Mouse (Mus musculus): ENCODE results near the gene Mansc1.
"Not testable (repeated sequence)": the region's sequence is repeated elsewhere in the genome, so short reads cannot be mapped to it uniquely, and the experiment has no call there.

Gene Mansc1

DNA sequence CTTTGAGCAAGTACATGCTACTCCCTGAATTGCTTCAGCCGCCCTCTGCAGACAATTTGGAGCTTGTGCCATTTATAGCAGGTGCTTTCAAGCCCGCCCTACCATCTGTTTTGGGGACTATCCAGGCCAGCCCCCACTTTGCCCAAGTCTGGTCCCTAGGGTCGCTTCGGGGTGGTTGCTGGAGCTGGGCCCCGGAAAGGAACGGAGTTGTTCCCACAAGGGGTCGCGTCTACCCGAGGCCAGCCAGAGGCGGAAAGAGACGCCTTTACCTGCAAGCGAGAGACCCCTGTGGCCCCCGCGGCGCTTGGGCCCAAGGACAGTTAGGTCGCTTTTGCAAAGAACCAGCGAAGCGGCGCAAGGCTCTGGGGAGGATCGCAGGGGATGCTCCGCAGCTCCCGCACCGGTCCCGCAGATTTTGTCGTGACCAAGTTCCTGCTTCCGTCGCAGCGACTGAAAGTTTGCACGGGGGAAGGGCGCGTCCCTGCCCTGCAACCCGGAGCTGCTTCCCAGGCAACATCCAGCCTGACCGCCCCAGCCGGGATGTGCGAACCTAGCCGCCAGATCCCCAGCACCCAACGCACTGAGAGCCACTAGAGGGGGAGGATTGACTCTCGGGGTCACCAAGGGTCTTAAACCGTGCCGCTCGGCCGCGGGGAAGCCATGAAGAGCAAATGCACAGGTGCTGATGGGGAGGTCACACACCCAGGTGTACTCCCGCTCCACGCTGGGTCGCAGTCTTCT is at the start of gene Mansc1:
Gene Mansc1 (minus strand): TSS at position 542 of the 741 bp plus-strand sequence.
- peak; percentile 79 for DNase-seq

GRCm38 (mm10) chr6:134679330-134679729 is 47.0 kb upstream of the Mansc1 start:
- not testable (repeated sequence) for DNase-seq

GRCm38 (mm10) chr6:134678037-134678436 is 45.7 kb upstream of the Mansc1 start:
- DNase-seq, result no peak

GRCm38 (mm10) chr6:134677504-134677903 is 45.2 kb upstream of the Mansc1 start:
- DNase-seq, result no peak

DNA sequence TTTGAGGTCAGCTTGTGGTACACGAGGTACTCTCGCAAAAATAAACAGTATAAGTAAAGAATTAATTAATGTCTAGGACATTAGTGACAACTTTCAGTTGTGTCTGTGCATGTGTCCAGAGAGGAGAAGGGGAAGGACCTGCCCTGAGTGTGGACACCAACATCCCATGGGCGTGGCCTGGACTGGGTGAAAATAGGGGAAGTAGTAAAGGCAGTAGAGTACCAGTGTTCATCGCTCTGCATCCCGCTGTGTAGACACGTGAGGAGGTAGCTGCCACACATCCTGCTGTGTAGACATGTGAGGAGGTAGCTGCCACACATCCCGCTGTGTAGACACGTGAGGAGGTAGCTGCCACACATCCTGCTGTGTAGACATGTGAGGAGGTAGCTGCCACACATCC is 41.4 kb upstream of the Mansc1 start:
- not testable (repeated sequence) for DNase-seq

DNA sequence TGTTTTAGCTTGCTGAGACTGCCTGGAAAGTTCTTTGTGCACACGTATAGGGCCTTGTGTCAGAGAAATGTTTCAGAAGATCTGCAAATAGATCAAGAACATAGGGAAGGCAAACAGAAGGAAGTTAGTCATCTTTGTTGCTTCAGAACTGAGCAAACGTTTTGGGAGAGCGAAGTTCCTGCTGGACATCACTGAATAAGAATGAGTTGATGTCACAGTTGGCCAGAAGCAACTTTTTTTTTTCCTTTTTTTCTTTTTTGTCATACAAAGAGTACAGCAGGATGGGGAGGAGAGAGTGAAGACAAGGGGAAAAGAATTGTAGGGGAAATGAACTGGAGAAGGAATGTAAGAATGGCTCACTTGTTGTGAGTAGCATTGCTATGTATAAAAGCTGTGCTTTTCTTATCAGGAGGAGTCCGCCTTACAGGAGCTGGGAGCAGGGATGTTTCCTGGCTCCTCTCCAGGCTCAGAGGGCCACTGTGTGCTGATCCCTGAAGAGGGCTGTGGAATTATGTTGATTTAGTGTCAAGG is 38.7 kb upstream of the Mansc1 start:
- DNase-seq, result peak; percentile 58

- no peak for DNase-seq
Observed at GRCm38 (mm10) chr6:134669179-134669865, 37.0 kb upstream of the Mansc1 start.

DNA sequence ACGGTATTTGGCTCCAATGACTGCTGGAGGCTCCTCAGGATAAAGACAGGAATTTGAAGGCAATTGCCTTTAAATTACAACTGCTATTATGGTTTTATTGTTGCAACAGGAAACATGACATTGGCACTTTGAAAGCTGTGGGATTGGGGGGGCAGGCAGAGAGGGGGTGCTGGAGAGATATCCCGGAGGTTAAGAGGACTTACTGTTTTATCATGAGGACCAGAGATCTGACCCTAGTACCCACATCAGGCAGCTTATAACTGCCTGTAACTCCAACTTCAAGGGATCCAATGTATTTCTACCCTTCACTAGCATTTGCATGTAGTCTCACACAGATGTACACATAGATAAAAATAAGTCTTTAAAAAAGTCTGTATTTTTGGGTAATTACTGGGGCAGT is 36.2 kb upstream of the Mansc1 start:
- no peak for DNase-seq

- no peak for DNase-seq
Observed at GRCm38 (mm10) chr6:134665817-134666216, 33.5 kb upstream of the Mansc1 start.

DNA sequence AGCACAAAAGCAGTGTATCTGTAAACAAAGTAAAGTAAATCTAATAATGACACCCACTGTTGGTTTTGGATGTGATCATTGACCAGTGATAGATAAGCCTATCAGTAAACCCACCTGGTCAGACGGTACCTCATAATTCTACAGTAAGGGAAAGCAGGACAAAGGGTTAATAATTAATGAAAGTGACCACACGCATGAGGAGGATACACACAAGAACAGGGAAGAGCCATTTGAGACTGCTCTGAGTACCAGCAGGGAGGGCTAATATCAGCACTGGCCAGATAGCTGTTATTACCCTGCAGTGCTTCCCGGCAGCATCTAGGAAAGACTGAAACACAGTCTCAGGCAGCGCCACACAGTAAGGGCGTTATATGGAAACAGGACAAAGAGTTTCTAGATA is 32.3 kb upstream of the Mansc1 start:
- no peak for DNase-seq

DNA sequence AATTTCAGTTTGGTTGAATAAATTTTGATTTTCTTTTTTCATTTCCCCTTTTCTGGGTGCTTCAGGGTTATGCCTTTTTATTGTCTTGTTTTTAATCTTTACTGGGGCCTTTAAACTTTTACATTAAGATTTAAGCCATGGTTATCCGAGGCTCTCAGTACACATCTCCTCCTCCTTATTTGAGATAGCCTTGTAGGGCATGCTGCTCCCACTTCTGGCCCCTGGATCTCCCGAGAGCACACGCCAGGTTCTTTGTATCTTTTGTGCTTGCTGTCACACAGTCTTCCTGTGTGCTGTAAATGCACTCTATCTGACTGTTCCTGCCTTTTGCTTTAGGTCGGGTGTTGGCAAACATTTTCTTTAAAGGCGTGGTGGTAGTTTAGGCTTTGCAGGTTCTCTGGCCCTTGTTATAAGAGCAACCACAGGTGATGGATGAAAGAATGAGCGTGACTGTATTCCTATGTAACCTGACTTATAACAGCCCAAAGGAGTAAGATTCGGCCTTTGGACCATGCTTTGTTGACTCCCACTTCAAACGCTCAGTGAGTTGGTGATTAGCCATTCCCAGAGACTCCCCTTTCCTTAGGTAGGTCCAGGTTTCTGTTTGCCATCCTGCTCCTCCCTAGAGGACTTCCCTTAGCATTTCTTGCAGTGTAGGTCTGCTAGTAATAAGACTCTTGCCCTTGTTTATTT is 28.6 kb upstream of the Mansc1 start:
- no peak for DNase-seq

DNA sequence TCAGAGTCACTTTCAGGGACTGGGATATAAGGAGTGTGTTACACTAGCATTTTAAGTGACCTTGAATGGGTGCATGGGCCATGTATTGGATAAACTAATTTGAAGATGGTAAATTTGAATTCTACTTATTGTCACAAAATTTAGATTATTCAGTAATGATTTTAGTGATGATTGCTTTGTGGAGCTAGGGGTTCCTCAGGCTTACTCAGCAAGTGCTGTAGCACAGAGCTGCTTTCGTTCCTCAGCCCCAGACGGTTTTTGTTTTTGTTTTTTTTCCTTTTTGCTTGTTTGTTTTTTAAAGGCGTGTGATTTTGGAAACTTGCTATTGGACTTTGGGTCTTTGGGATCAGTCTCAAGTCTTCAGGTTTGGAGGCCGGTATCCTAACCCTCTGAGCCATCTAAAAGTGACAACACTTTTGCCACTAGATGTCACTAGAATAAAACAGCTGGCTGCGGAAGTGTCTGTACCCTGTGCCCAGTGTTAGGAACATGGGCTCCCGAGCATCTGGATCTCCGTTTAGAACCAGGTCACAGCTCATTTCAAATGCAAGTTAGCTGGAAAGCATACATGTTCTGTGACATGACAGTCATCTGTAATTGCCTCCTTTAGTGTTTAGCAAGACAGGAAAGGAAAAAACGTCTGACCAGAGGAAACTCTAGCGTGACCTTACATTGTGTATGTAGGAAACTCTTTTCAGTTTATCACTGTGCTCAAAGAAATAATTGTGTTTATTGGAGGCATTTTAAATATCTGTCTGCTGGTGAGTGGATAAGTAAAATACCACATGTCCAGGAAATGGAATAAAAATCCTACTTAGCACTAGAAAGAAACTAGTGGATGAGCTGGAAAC is 27.0 kb upstream of the Mansc1 start:
- peak; percentile 67 for DNase-seq

DNA sequence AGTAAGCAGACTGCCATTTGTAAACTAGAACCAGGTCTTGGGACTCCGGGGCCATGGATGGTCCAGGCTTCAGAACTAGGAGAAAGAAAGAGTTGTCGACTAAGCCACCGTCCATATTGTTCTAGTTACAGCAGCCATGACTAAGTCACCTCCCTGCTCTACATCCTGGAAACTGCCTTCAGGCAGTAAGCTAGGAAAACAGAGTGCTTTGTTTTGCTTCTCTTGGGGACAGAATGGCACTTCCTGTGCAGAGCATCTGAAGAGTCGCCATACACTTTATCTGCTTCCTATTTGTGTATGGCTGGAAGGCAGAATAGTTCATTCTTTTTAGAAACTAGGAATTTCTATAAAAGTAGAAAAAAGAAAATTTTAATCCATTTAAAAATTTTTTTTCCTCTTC is 24.2 kb upstream of the Mansc1 start:
- DNase-seq, result no peak

- no peak for DNase-seq
Observed at GRCm38 (mm10) chr6:134648356-134648755, 16.1 kb upstream of the Mansc1 start.

DNA sequence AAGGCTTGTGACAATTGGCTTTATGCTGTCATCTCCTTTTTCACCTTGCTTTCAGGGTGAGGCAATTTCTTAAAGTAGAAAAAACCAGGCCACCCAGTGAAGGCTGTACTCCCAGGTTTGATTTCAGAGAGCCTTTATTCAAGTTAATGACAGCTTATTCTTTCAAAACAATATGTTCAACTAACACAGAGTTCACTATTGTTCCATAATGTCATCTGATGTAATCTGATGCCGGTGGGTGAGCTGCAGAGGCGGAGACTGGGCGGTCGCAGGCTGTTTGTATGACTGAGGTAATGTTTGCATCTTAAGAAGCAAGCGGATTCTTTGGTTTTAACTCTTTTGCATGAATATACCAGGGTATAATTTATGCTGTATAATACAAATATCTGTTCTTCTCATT is 15.3 kb upstream of the Mansc1 start:
- no peak for DNase-seq

- no peak for DNase-seq
Observed at GRCm38 (mm10) chr6:134646835-134647234, 14.5 kb upstream of the Mansc1 start.

GRCm38 (mm10) chr6:134643296-134643695 is 11.0 kb upstream of the Mansc1 start:
- DNase-seq, result no peak

DNA sequence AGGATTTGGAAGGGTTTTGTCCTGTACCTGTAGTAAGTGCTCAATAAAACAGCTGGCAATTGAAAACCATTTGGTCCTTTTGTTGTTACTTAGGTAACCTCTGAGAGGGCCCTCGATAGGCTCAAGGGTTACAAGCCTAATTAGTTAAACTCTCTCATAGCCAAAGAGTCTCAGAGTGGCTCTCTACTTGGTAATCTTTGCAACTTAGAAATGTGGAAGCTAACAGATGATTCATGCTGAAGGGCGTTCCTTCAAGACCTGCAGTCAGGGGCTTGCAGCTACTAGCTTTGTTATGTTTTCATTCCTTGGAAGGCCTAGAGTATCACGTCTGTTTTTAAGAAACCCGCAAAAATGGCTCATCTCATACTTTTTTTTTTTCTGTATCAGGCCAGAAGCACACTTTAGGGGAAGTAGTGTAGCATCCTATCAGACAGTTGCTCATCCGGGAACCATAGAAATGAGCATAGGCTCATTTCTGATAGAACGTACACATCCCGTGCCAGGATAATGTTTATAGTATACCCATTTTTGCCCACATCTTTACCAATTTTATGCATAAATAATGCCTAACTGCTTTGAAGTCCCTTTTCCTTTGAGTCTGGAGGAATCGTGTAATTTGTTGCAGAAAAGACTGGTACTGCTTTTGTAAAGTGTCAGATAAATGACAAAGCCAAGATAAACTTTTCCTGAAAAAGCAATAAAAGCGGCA is 9.6 kb upstream of the Mansc1 start:
- no peak for DNase-seq

GRCm38 (mm10) chr6:134640485-134641475 is 8.5 kb upstream of the Mansc1 start:
- DNase-seq, result peak; percentile 97

- DNase-seq, result no peak
Observed at GRCm38 (mm10) chr6:134639900-134640299, 7.6 kb upstream of the Mansc1 start.

GRCm38 (mm10) chr6:134639210-134639609 is 6.9 kb upstream of the Mansc1 start, which contains the start of gene Borcs5:
Borcs5 (plus strand) TSS chr6:134639510.
- no peak for DNase-seq

Data from kidney, postnatal 10 days (tissue).